Mouse (Mus musculus): ENCODE measurements around the gene Vmn2r102. TPM values are rescaled to one million over a fixed set of nuclear protein-coding genes. Genes with fewer than 3 reads are reported as not detected.

Vmn2r102 gene
- polyA plus RNA-seq (2012; rRNA removed) (not detected in 2 replicates), polyA plus RNA-seq (2014; fragmentation: Nextera tagmentation; extraction: Ambion mirVana) (not detected in 2 replicates)

DNA sequence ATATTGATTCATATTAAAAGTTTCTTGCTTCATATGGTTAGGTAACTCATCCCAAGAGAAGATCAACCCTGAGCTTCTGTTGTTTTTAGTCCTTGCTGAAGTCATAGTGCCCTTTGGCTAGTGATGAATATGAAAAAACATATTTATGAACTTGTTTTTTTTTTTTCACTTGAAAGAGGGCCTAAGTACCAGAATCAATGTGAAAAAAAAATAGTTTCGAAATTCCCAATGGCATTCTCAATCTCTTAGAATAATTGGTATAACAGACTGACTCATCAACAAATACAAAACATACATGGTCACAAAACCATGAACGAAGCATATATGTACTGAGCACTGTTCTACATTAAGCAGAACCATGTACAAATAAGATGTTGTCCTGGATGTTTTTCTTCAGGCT, at the start of gene Vmn2r102:
TSS of gene Vmn2r102 (plus strand) at position 301 of the 400 bp plus-strand sequence.
- Histone ChIP-seq H3K4me3 (ENCODE audit: insufficient read depth in 1 of 2, low read depth in 2 of 2, low read length in 2 of 2) (no peak within 1 kb of the TSS), H3K9ac (replicated peaks) (no peak within 1 kb of the TSS), H3K4me2 (ENCODE audit: low read depth) (no peak within 1 kb of the TSS), H3K27ac (no peak within 1 kb of the TSS), H3K36me3 (replicated peaks; ENCODE audit: control insufficient read depth, insufficient read depth, low read depth) (no peaks in the 10 kb centered on the region), H3K9me3 (ENCODE audit: control insufficient read depth, low read length) (no peaks in the 10 kb centered on the region), H3K27me3 (ENCODE audit: control insufficient read depth, insufficient read depth, low read length) (no peaks in the 10 kb centered on the region), H3K4me1 (replicated peaks; ENCODE audit: control insufficient read depth in 2 of 2, insufficient read depth in 2 of 2, low read length in 1 of 2) (no peaks in the 10 kb centered on the region)
- ATAC-seq (ENCODE audit: insufficient read depth) (no peak), DNase-seq (ENCODE audit: low read depth in 3 of 3, low spot score in 3 of 3) (no peak)
- TF ChIP-seq CTCF (IDR thresholded peaks at IDR 0.05; ENCODE audit: low read depth), result no peak
- TF ChIP-seq EP300 (IDR thresholded peaks at IDR 0.05; ENCODE audit: low read depth), result no peak
- 30% methylated on average over 2 of the region's 2 CpGs for WGBS (ENCODE audit: insufficient replicate concordance)

DNA sequence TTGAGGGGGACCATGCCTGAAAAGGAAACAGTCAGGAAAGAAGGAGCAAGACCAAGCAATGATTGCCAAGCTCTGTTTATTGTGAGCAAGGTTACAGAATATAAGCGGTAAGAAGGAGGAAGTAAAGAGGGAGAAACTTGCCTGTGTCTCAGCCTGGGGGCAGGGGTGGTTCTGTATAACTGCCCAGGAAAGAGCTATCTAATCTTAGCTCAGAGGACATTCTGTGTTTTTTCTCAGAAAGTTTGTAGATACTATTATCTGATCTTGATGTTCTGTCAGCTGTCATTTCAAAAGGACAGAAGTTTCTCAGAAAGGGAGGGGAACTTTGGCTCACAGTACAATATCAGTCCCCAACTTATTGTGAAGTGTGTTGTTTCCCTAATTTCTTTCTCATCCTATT, 30.8 kb upstream of the Vmn2r102 start:
- Histone ChIP-seq H3K36me3 (replicated peaks; ENCODE audit: control insufficient read depth, insufficient read depth, low read depth) (no peaks in the 10 kb centered on the region), H3K27me3 (ENCODE audit: control insufficient read depth, insufficient read depth, low read length) (no peaks in the 10 kb centered on the region), H3K4me2 (ENCODE audit: low read depth) (no peak overlapping the region), H3K9ac (replicated peaks) (no peak overlapping the region), H3K4me3 (ENCODE audit: insufficient read depth in 1 of 2, low read depth in 2 of 2, low read length in 2 of 2) (no peak overlapping the region), H3K27ac (no peak overlapping the region), H3K9me3 (ENCODE audit: control insufficient read depth, low read length) (no peaks in the 10 kb centered on the region), H3K4me1 (replicated peaks; ENCODE audit: control insufficient read depth in 2 of 2, insufficient read depth in 2 of 2, low read length in 1 of 2) (no peaks in the 10 kb centered on the region)
- 80% methylated on average over 1 of the region's 1 CpGs for WGBS (ENCODE audit: insufficient replicate concordance)
- ATAC-seq (ENCODE audit: insufficient read depth) (no peak), DNase-seq (ENCODE audit: low read depth in 3 of 3, low spot score in 3 of 3) (no peak)
- TF ChIP-seq EP300 (IDR thresholded peaks at IDR 0.05; ENCODE audit: low read depth), result no peak

DNA sequence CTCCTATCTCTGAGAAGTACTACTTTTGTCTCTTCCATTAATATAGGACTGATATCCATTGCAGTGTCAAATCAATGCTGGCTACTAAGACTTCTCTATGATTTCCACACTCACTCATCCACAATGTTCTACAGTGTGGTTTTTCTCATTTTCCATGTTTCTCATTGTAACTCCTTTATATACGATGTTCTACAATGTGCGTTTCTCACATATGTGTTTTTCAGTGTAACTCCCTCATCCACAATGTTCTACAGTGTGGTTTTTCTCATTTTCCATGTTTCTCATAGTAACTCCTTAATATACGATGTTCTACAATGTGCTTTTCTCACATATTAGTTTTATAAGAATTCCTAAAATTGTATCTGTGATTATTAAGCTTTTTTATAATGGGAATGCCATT, 1.7 kb upstream of the Vmn2r102 start:
- Histone ChIP-seq H3K27ac (no peak overlapping the region), H3K4me2 (ENCODE audit: low read depth) (no peak overlapping the region), H3K36me3 (replicated peaks; ENCODE audit: control insufficient read depth, insufficient read depth, low read depth) (no peaks in the 10 kb centered on the region), H3K4me3 (ENCODE audit: insufficient read depth in 1 of 2, low read depth in 2 of 2, low read length in 2 of 2) (no peak overlapping the region), H3K9ac (replicated peaks) (no peak overlapping the region), H3K4me1 (replicated peaks; ENCODE audit: control insufficient read depth in 2 of 2, insufficient read depth in 2 of 2, low read length in 1 of 2) (no peaks in the 10 kb centered on the region), H3K27me3 (ENCODE audit: control insufficient read depth, insufficient read depth, low read length) (no peaks in the 10 kb centered on the region), H3K9me3 (ENCODE audit: control insufficient read depth, low read length) (no peaks in the 10 kb centered on the region)
- 51% methylated on average over 3 of the region's 3 CpGs for WGBS (ENCODE audit: insufficient replicate concordance)
- DNase-seq (ENCODE audit: low read depth in 3 of 3, low spot score in 3 of 3), result no peak
- ATAC-seq (ENCODE audit: insufficient read depth), result no peak
- TF ChIP-seq CTCF (IDR thresholded peaks at IDR 0.05; ENCODE audit: low read depth) (no peak), EP300 (IDR thresholded peaks at IDR 0.05; ENCODE audit: low read depth) (no peak)

DNA sequence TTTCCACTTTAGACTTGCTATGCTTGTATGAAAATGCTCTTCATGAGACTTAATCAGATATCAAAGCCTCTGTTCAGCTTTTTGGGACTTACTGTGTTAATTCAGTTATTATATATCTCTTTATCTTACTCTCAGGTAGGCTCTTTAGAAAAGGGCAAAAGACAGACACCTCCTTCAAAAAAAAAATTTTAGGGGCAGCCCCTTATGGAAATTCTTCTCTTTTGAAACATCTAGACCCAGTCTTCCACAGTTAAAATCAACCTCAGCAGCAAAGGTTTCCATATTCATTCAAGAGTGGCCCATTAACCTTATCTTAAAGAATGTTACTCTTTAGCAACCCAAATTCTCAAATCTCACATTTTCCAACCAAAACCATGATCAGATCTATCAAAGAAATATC, 31.9 kb downstream of the Vmn2r102 start:
- Histone ChIP-seq H3K4me3 (ENCODE audit: insufficient read depth in 1 of 2, low read depth in 2 of 2, low read length in 2 of 2) (no peak overlapping the region), H3K27me3 (ENCODE audit: control insufficient read depth, insufficient read depth, low read length) (no peaks in the 10 kb centered on the region), H3K4me1 (replicated peaks; ENCODE audit: control insufficient read depth in 2 of 2, insufficient read depth in 2 of 2, low read length in 1 of 2) (no peaks in the 10 kb centered on the region), H3K9ac (replicated peaks) (no peak overlapping the region), H3K4me2 (ENCODE audit: low read depth) (no peak overlapping the region), H3K36me3 (replicated peaks; ENCODE audit: control insufficient read depth, insufficient read depth, low read depth) (no peaks in the 10 kb centered on the region), H3K27ac (no peak overlapping the region), H3K9me3 (ENCODE audit: control insufficient read depth, low read length) (no peaks in the 10 kb centered on the region)
- ATAC-seq (ENCODE audit: insufficient read depth) (no peak), DNase-seq (ENCODE audit: low read depth in 3 of 3, low spot score in 3 of 3) (no peak)
- TF ChIP-seq CTCF (IDR thresholded peaks at IDR 0.05; ENCODE audit: low read depth) (no peak), EP300 (IDR thresholded peaks at IDR 0.05; ENCODE audit: low read depth) (no peak)

Other genes starting within 250 kb of the Vmn2r102 start
- not detected in 2 replicates for gene Vmn2r100, start 155.6 kb upstream of the Vmn2r102 start, polyA plus RNA-seq (2012; rRNA removed)
- not detected in 2 replicates for gene Vmn2r100, start 155.6 kb upstream of the Vmn2r102 start, polyA plus RNA-seq (2014; fragmentation: Nextera tagmentation; extraction: Ambion mirVana)
- gene Vmn2r101, start 83.1 kb upstream of the Vmn2r102 start, polyA plus RNA-seq (2012; rRNA removed), result not detected in 2 replicates
- gene Vmn2r101, start 83.1 kb upstream of the Vmn2r102 start, polyA plus RNA-seq (2014; fragmentation: Nextera tagmentation; extraction: Ambion mirVana), result not detected in 2 replicates
- gene Vmn2r103, start 113.0 kb downstream of the Vmn2r102 start, polyA plus RNA-seq (2012; rRNA removed), result not detected in 2 replicates
- not detected in 2 replicates for gene Vmn2r103, start 113.0 kb downstream of the Vmn2r102 start, polyA plus RNA-seq (2014; fragmentation: Nextera tagmentation; extraction: Ambion mirVana)

Data from liver, embryonic 14.5 days (tissue).